Mouse (Mus musculus): Measurements from ENCODE around the gene Mia3.
"Not testable (repeated sequence)": the region's sequence is repeated elsewhere in the genome, so short reads cannot be mapped to it uniquely, and the experiment has no call there.

Gene Mia3

DNA sequence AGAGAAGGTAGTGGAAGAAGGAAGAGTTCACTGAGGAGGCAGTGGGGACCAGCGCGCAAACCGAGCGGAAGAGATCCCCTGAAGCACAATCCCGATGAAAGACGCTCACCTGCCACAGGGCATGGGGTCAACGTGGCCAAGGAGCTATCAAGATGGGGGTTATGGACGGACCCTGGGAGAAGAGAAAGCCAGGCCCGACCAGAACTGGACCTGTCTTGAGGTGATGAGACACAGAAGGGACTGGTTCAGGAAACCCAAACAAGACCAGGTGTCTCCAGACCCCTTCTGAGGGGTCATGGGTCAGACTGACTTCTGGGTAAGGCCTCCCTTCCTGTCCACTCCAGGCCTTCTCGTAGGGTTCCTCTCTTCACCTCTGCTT lies 23.5 kb downstream of the Mia3 start:
- no peak for DNase-seq (ENCODE audit: extremely low read depth, insufficient read length, low spot score)

- DNase-seq (ENCODE audit: extremely low read depth, insufficient read length, low spot score), result peak; percentile 84
These were observed 24.2 kb downstream of the Mia3 start for GRCm38 (mm10) chr1:183344886-183345816.

DNA sequence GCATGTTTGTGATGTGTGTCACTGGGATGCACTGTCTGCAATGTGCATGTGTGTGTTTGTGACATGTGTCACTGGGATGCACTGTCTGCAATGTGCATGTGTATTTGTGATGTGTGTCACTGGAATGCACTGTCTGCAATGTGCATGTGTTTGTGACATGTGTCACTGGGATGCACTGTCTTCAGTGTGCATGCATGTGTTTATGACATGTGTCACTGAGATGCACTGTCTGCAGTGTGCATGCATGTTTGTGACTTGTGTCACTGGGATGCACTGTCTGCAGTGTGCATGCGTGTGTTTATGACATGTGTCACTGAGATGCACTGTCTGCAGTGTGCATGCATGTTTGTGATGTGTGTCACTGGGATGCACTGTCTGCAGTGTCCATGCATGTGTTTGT lies 26.5 kb downstream of the Mia3 start:
- DNase-seq (ENCODE audit: extremely low read depth, insufficient read length, low spot score), result not testable (repeated sequence)

DNA sequence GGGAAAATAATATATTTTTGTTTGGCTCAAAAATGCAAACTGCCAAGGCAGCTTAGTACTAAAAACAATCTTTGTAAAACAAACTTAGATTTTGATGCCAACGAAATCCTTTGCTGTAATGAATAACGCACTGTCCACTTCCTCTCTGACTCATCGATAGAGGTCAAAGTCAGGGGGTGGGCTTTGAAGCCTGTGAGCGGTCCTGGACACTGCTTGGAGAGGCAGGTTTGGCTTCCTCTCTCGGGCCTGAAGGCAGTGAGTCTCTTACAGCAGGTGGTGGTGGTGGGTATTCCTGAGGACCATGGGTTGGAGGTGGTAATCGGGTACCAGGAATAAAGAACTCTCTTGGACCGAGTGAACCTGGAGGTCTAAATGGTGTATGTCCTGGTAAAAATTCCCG lies 42.2 kb downstream of the Mia3 start:
- no peak for DNase-seq (ENCODE audit: extremely low read depth, insufficient read length, low spot score)

GRCm38 (mm10) chr1:183324433-183324832 lies 44.9 kb downstream of the Mia3 start:
- DNase-seq (ENCODE audit: extremely low read depth, insufficient read length, low spot score), result no peak

GRCm38 (mm10) chr1:183323923-183324322 lies 45.4 kb downstream of the Mia3 start:
- no peak for DNase-seq (ENCODE audit: extremely low read depth, insufficient read length, low spot score)

DNA sequence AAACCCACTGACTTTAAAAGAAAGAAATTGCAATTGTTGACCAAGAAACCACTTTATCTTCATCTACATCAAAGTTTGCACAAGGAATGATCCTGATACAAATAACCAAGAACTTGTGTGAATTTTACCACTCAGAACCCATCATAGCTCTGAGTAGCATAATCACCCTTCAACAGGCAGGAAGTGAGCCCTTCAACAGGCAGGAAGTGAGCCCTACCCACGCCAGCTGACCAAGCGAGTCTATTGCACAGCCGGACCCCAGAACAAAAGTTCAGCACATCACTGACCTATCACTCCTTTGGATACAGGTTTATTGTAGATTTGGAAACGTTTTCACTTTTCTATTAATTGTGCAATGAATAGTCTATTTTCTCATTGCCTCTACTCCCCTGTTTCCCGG lies 46.9 kb downstream of the Mia3 start:
- not testable (repeated sequence) for DNase-seq (ENCODE audit: extremely low read depth, insufficient read length, low spot score)

DNA sequence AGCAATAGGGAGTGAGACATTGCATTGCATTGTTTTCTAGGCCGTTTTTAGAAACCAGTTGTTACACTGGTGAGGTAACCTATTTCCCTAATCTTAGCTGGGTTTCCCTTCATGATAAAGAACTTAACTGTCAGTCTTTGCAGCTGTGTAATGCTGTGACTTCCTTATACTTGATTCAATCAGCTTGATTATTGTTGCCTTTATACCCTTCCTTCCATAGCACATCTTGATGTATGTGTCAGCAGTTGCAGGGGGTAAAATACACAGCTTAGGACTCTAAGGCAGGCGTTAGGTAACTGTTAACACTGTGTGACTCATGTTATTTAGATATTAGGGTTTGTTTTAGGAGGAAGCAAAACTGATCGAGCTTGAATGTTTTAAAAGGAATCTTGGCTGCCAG lies 48.6 kb downstream of the Mia3 start:
- no peak for DNase-seq (ENCODE audit: extremely low read depth, insufficient read length, low spot score)

GRCm38 (mm10) chr1:183315783-183316182 lies 53.6 kb downstream of the Mia3 start:
- no peak for DNase-seq (ENCODE audit: extremely low read depth, insufficient read length, low spot score)

GRCm38 (mm10) chr1:183312076-183312475 lies 57.3 kb downstream of the Mia3 start:
- DNase-seq (ENCODE audit: extremely low read depth, insufficient read length, low spot score), result no peak

GRCm38 (mm10) chr1:183309601-183310000 lies 59.8 kb downstream of the Mia3 start:
- DNase-seq (ENCODE audit: extremely low read depth, insufficient read length, low spot score), result not testable (repeated sequence)

- no peak for DNase-seq (ENCODE audit: extremely low read depth, insufficient read length, low spot score)
These were observed 60.9 kb downstream of the Mia3 start for GRCm38 (mm10) chr1:183308476-183308875.

- DNase-seq (ENCODE audit: extremely low read depth, insufficient read length, low spot score), result no peak
These were observed 61.8 kb downstream of the Mia3 start for GRCm38 (mm10) chr1:183307555-183307954.

- peak; percentile 75 for DNase-seq (ENCODE audit: extremely low read depth, insufficient read length, low spot score)
These were observed 70.2 kb downstream of the Mia3 start for GRCm38 (mm10) chr1:183299161-183299560.

- DNase-seq (ENCODE audit: extremely low read depth, insufficient read length, low spot score), result peak; percentile 77
These were observed 71.4 kb downstream of the Mia3 start for GRCm38 (mm10) chr1:183297886-183298489.

GRCm38 (mm10) chr1:183297473-183297885 lies 71.9 kb downstream of the Mia3 start:
- peak; percentile 76 for DNase-seq (ENCODE audit: extremely low read depth, insufficient read length, low spot score)

DNA sequence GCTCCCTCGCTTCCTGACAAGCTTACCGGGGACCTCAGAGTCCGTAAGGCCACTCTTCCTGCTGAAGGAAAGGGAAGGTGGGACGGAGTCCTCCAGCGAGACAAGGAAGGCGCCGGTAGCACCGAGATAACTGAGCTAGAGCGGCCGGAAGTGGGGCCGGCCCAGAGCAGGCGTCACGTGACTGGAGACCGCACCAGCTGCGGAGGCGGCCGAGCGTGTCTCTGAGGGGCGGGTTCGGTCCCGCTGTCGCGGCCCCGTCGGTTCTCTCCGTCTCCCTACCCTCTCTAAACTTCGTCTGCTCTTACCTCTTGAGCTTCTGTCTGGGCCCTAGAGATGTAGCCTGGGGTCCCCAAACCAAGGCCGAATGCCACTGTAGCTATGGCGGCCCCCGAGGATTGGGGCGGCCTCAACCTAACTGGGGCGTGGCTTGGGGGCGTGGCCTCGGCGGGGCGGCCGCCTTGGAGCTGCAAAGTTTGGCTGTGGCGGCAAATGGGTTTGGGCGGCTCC lies 72.4 kb downstream of the Mia3 start, which contains the start of gene Brox:
Gene Brox, minus strand, starts transcription at position 393 of the 507 bp plus-strand sequence.
- DNase-seq (ENCODE audit: extremely low read depth, insufficient read length, low spot score), result peak; percentile 94

DNA sequence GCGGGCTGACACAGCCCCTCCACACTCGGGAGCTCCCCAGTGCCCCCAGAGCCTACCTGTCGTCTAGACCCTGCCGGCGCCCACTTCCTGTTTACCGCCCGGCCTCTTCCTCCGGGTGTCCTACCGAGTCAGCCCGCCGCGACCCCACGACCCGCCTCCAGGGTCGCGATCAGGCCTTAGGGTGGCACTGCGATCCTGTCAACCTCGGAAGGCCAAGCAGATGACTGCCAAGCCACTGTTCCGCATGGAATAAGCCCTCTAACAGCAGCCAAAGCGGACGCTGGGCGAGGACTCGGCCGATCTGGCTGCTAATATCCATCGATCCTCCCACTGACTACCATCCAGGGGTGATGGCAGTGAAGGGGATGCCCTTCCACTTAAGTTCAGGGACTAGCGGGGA lies 72.9 kb downstream of the Mia3 start, which contains the start of gene Aida:
Gene Aida, plus strand, starts transcription at position 126 of the 400 bp plus-strand sequence.
- DNase-seq (ENCODE audit: extremely low read depth, insufficient read length, low spot score), result no peak

DNA sequence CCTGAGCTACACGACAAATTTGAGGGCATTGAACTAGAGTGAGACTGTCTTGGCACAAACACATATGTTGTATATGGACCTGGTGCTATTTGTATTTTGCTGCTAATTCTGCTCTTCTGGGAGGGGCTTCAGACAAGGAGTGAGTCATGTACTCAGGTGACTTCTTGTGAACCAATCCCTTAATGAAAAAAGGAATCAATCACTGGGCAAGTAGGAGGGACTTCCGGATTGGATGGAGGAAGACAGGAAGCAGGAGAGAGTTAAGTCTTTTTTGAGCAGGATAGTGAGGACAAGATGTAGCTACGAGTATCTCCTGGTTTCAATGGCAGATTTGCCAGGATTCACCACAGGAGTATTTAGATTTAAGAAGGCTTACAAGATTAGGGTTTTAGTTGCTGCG lies 79.8 kb downstream of the Mia3 start:
- DNase-seq (ENCODE audit: extremely low read depth, insufficient read length, low spot score), result no peak

DNA sequence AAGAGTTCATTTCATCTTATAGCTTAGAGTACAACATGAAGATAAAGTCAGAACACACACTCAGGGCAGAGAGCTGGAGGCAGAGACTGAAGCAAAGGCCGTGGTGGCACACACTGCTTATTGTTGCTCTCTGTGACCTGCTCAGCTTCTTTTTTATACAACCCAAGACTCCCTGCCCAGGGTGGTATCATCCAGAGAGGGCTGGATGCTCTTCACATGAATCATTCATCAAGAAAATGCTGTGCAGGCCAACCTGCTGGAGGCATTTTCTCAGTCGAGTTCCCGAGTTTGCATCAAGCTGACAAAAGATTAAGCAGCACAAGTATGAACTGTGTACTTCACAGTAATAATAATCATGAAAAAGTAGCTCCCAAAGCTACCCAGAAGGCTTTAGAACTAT lies 81.0 kb downstream of the Mia3 start:
- no peak for DNase-seq (ENCODE audit: extremely low read depth, insufficient read length, low spot score)

All from 3134 (cell line).